Mouse (Mus musculus) kidney, embryonic 15.5 days (tissue): Measurements from ENCODE around the gene Pygo1. TPM values are rescaled to one million over a fixed set of nuclear protein-coding genes. Genes with fewer than 3 reads are reported as not detected.
A peak's percentile ranks its signal among the peaks of the same experiment; 100 is the strongest.

ENCODE experiments used
- ATAC-seq: fragments of 200-750 bp; cut with Nextera tagmentation; replicated peaks from 2 replicates; pipeline ENCODE4 v1.8.0; 2017; ENCODE audit warnings: moderate TSS enrichment; ENCODE audit not compliant: low FRiP score
- H3K27ac ChIP-seq: fragments of 300-500 bp; sonication (generic); 2 replicates; pipeline ENCODE4 v1.5.1; 2015; ENCODE audit warnings: mild to moderate bottlenecking, inconsistent platforms
- H3K27me3 ChIP-seq: fragments of 300-500 bp; sonication (generic); 2 replicates; pipeline ENCODE4 v1.6.1; 2015; ENCODE audit warnings: inconsistent platforms
- H3K36me3 ChIP-seq: fragments of 300-500 bp; sonication (generic); 2 replicates; pipeline ENCODE4 v1.6.1; 2015; ENCODE audit warnings: inconsistent platforms
- H3K4me1 ChIP-seq: fragments of 300-500 bp; sonication (generic); 2 replicates; pipeline ENCODE4 v1.6.1; 2015; ENCODE audit warnings: inconsistent platforms
- H3K4me2 ChIP-seq: fragments of 300-500 bp; sonication (generic); 2 replicates; pipeline ENCODE4 v1.6.1; 2015; ENCODE audit warnings: moderate library complexity, mild to moderate bottlenecking, inconsistent platforms
- H3K4me3 ChIP-seq: fragments of 300-500 bp; sonication (generic); replicated peaks from 2 replicates; pipeline ENCODE4 v1.5.1; 2015; ENCODE audit warnings: mild to moderate bottlenecking, inconsistent platforms
- H3K9ac ChIP-seq: fragments of 300-500 bp; sonication (generic); 2 replicates; pipeline ENCODE4 v1.6.1; 2015; ENCODE audit warnings: mild to moderate bottlenecking, inconsistent platforms
- H3K9me3 ChIP-seq: fragments of 300-500 bp; sonication (generic); replicated peaks from 2 replicates; pipeline ENCODE4 v1.6.1; 2016; ENCODE audit warnings: inconsistent platforms
- WGBS: fragments of 180-500 bp; shearing (Covaris S2); methylation state at CpG from one replicate; pipeline ENCODE4 v1.1.7; 2015; ENCODE audit warnings: mixed read lengths; 5-methylcytosine and 5-hydroxymethylcytosine counted together
- polyA plus RNA-seq: library from polyadenylated mRNA; unstranded; fragments of >200 nt; fragmentation: Nextera tagmentation; extraction: Ambion mirVana; gene quantifications from 2 replicates; pipeline ENCODE4 v1.2.1, GENCODE M21; 2015

Gene Pygo1
- polyA plus RNA-seq, 1 experiment from 2014 or later, result 5.4 TPM

GRCm38 (mm10) chr9:72974734-72975133 lies 49.3 kb downstream of the Pygo1 start:
- H3K4me2 ChIP-seq, result no peak overlapping the region
- H3K9ac ChIP-seq, result no peak overlapping the region
- no peak for ATAC-seq
- WGBS, result 95% methylated on average over 5 of the region's 5 CpGs
- H3K4me1 ChIP-seq, result no peaks in the 10 kb centered on the region
- no peak overlapping the region for H3K4me3 ChIP-seq
- H3K36me3 ChIP-seq, result no peaks in the 10 kb centered on the region
- no peaks in the 10 kb centered on the region for H3K27me3 ChIP-seq
- no peaks in the 10 kb centered on the region for H3K9me3 ChIP-seq
- H3K27ac ChIP-seq, result no peak overlapping the region

DNA sequence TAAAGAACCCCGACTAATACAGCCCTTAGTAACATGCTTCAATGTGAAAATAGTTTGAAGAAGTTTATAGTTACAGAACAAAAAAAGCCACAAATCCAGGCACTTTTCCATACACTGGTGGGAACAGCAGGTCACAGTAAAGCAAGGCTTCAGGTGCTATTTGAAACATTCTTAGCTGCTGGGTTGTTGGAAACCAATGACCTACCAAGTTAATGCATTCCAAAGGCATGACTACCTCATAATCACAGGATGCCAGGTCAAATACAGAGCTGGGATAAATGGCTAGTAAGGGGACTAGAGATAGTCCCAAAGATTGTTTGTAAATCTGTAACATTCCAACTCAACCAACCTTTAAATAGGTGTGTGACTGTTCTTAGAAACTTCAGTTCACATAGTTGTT lies 49.8 kb downstream of the Pygo1 start:
- no peaks in the 10 kb centered on the region for H3K36me3 ChIP-seq
- no peak for ATAC-seq

DNA sequence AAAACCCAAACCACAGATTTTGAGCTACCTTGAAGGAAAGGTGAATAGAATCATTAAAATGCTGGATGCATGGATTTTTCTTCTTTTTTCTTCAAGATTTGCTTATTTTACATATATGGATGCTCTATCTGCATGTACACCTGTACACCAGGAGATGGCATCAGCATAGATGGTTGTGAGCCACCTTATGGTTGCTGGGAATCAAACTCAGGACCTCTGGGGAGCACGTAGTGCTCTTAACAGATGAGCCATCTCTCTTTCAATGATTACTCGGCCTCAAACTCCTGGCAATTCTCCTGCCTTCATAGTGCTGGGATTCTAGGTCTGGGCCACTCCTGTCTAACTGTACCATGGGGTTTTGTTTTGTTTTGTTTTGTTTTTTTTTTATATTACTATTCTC lies 57.6 kb downstream of the Pygo1 start:
- Histone ChIP-seq H3K4me1 (peaks cover 16% of the 10 kb centered on the region), H3K9me3 (no peaks in the 10 kb centered on the region), H3K27ac (no peak overlapping the region), H3K4me2 (no peak overlapping the region), H3K4me3 (no peak overlapping the region), H3K27me3 (no peaks in the 10 kb centered on the region), H3K9ac (no peak overlapping the region), H3K36me3 (no peaks in the 10 kb centered on the region)
- 55% methylated on average over 2 of the region's 2 CpGs for WGBS
- ATAC-seq, result no peak

More for the DNA sequence above, 49.8 kb downstream of the Pygo1 start:
- Histone ChIP-seq H3K9me3 (no peaks in the 10 kb centered on the region), H3K27me3 (no peaks in the 10 kb centered on the region), H3K4me1 (no peaks in the 10 kb centered on the region), H3K4me2 (no peak overlapping the region), H3K4me3 (no peak overlapping the region), H3K9ac (no peak overlapping the region), H3K27ac (no peak overlapping the region)
- 88% methylated on average over 1 of the region's 1 CpGs for WGBS

DNA sequence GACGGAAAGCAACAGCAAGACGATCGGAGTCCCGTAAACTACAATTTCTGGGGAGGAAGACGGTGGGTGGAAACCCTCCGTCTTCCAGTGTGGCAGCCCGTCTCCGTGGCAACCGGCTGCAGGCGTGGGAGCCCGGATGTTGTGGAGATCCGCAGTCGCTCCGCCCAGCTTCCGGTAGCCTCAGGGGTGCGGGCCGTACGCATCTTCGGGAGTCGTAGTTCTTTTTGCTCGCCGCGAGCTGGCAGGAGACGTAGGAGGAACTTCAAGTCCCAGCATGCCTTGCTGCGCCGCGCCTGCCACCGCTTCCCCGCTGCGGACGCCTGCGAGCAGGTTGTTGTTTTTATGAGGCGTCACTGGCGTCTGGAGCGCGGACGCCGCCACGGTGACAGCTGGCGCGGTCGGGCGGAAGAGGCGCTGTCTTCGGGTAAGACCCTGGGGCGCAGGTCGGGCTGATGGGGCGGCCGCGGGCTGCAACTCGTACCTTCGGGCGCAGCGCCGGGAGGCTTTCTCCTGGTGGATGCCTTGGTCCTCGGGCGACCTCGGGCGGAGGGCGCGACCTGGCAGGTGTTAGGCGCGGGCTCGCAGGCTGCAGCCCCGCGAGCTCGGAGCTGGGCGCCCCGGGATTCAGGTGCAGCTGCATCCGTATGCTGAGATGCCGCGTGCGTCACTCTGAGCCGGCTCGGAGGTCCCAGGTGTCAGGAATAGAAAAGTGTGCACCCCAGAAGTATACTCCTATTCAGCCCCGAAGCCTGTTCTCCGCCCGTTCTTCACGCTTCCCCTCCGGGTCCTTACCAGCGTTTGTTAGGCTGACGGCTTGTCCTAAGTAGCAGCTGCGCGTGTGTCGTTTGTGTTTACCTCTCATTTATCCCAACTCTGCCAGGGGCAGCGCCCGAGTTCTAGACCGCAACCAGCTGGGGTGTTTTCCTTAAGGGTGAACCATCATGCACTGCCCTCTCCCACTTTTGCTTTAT lies 60.1 kb downstream of the Pygo1 start, which contains the start of the genes Ccpg1os and Ccpg1:
Gene Ccpg1os, minus strand, starts transcription at position 133 of the 971 bp plus-strand sequence.
Gene Ccpg1, plus strand, starts transcription at position 180 of the 971 bp plus-strand sequence.
- peaks cover 16% of the 10 kb centered on the region for H3K4me1 ChIP-seq
- peak within 1 kb of the TSS; percentile 69 for H3K9ac ChIP-seq
- peak within 1 kb of the TSS; percentile 76 for H3K4me3 ChIP-seq
- H3K9me3 ChIP-seq, result no peaks in the 10 kb centered on the region
- peak; percentile 100 for ATAC-seq
- H3K36me3 ChIP-seq, result no peaks in the 10 kb centered on the region
- WGBS, result under 1% methylated on average over 88 of the region's 88 CpGs
- H3K27ac ChIP-seq, result peak within 1 kb of the TSS; percentile 67
- H3K4me2 ChIP-seq, result peak within 1 kb of the TSS; percentile 91
- no peaks in the 10 kb centered on the region for H3K27me3 ChIP-seq

- WGBS, result 74% methylated on average over 3 of the region's 3 CpGs
These were observed 62.3 kb downstream of the Pygo1 start for GRCm38 (mm10) chr9:72987703-72988102.

DNA sequence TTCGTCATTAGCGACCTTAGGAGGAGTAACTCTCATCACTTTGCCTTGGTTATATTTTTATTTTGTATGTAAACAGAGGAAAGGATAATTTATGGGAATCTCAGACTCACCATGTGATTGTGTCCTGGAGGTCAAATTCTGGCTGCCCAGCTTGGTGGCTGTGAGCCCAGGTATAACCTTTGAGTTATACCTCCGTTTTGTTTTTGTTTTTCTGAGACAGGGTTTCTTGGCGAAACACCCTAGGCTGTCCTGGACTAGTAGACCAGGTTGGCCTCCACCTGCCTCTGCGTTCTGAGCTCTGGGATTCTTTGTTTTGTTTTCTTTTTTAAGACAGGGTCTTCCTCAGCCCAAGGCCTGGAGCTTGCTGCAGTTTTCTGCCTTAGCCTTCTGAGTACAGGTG lies 63.3 kb downstream of the Pygo1 start:
- H3K9ac ChIP-seq, result no peak overlapping the region
- WGBS, result 76% methylated on average over 5 of the region's 5 CpGs

More at GRCm38 (mm10) chr9:72987703-72988102, 62.3 kb downstream of the Pygo1 start:
- H3K9ac ChIP-seq, result no peak overlapping the region
- H3K27me3 ChIP-seq, result no peaks in the 10 kb centered on the region
- no peak for ATAC-seq
- peaks cover 16% of the 10 kb centered on the region for H3K4me1 ChIP-seq
- no peaks in the 10 kb centered on the region for H3K9me3 ChIP-seq
- no peak overlapping the region for H3K4me2 ChIP-seq
- H3K36me3 ChIP-seq, result no peaks in the 10 kb centered on the region
- H3K4me3 ChIP-seq, result no peak overlapping the region
- H3K27ac ChIP-seq, result no peak overlapping the region

DNA sequence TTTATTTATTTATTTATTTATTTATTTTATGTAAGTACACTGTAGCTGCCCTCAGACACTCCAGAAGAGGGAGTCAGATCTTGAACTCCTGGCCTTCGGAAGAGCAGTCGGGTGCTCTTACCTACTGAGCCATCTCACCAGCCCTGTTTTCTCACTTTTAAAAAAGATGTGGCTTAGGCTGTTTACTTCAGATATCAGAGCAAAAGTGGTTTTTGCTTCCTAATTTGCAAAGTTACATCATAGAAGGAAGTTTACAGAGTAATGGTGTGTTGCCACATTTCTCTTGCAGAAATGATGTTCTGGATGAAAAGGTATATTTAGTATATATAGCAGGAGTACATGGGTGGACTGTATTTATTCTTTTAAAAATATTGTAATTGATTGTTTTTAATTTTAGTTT lies 66.0 kb downstream of the Pygo1 start:
- no peak overlapping the region for H3K4me3 ChIP-seq
- no peaks in the 10 kb centered on the region for H3K9me3 ChIP-seq
- H3K36me3 ChIP-seq, result no peaks in the 10 kb centered on the region
- no peak overlapping the region for H3K4me2 ChIP-seq
- ATAC-seq, result no peak
- peaks cover 2% of the 10 kb centered on the region; the same call in 1 of the 2 replicates for H3K4me1 ChIP-seq
- H3K27me3 ChIP-seq, result no peaks in the 10 kb centered on the region
- H3K27ac ChIP-seq, result no peak overlapping the region
- H3K9ac ChIP-seq, result no peak overlapping the region
- 96% methylated on average over 2 of the region's 2 CpGs for WGBS

More for the DNA sequence above, 63.3 kb downstream of the Pygo1 start:
- Histone ChIP-seq H3K4me3 (no peak overlapping the region), H3K27me3 (no peaks in the 10 kb centered on the region), H3K4me2 (no peak overlapping the region), H3K36me3 (no peaks in the 10 kb centered on the region), H3K4me1 (peaks cover 16% of the 10 kb centered on the region), H3K27ac (no peak overlapping the region), H3K9me3 (no peaks in the 10 kb centered on the region)
- no peak for ATAC-seq

DNA sequence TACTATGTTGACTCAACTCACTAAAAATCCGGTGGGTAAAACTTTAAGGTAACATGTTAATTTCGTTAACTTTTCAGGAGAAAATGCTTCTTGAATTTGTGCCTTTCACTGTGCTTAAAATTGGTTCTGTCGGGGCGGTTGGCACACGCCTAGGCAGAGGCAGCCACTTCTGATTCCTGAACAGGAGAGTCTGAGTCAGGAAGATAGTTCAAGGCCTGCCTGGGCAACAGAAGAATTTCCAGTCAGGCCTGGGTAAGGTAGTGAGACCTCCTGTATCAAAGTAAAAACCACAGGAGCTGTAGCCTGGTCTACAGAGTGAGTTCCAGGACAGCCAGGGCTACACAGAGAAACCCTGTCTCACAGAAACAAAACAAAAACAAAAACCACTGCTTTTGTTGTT lies 67.1 kb downstream of the Pygo1 start:
- no peaks in the 10 kb centered on the region for H3K4me1 ChIP-seq
- no peaks in the 10 kb centered on the region for H3K27me3 ChIP-seq
- no peak for ATAC-seq
- H3K4me3 ChIP-seq, result no peak overlapping the region
- H3K36me3 ChIP-seq, result no peaks in the 10 kb centered on the region
- H3K9ac ChIP-seq, result no peak overlapping the region
- H3K27ac ChIP-seq, result no peak overlapping the region
- H3K9me3 ChIP-seq, result no peaks in the 10 kb centered on the region
- WGBS, result 92% methylated on average over 5 of the region's 5 CpGs
- no peak overlapping the region for H3K4me2 ChIP-seq

- H3K27me3 ChIP-seq, result no peaks in the 10 kb centered on the region
- H3K9ac ChIP-seq, result no peak overlapping the region
These were observed 70.7 kb downstream of the Pygo1 start for GRCm38 (mm10) chr9:72996167-72996566.

GRCm38 (mm10) chr9:72996806-72997205 lies 71.4 kb downstream of the Pygo1 start:
- ATAC-seq, result no peak
- Histone ChIP-seq H3K9ac (no peak overlapping the region), H3K27ac (no peak overlapping the region), H3K4me2 (no peak overlapping the region), H3K4me1 (no peaks in the 10 kb centered on the region), H3K27me3 (no peaks in the 10 kb centered on the region), H3K36me3 (peaks cover 2% of the 10 kb centered on the region; the same call in 1 of the 2 replicates), H3K4me3 (no peak overlapping the region), H3K9me3 (no peaks in the 10 kb centered on the region)
- WGBS, result 67% methylated on average over 7 of the region's 7 CpGs

More at GRCm38 (mm10) chr9:72996167-72996566, 70.7 kb downstream of the Pygo1 start:
- H3K36me3 ChIP-seq, result no peaks in the 10 kb centered on the region
- H3K4me1 ChIP-seq, result no peaks in the 10 kb centered on the region
- no peak overlapping the region for H3K4me3 ChIP-seq
- no peak overlapping the region for H3K4me2 ChIP-seq
- no peaks in the 10 kb centered on the region for H3K9me3 ChIP-seq
- H3K27ac ChIP-seq, result no peak overlapping the region
- no peak for ATAC-seq

DNA sequence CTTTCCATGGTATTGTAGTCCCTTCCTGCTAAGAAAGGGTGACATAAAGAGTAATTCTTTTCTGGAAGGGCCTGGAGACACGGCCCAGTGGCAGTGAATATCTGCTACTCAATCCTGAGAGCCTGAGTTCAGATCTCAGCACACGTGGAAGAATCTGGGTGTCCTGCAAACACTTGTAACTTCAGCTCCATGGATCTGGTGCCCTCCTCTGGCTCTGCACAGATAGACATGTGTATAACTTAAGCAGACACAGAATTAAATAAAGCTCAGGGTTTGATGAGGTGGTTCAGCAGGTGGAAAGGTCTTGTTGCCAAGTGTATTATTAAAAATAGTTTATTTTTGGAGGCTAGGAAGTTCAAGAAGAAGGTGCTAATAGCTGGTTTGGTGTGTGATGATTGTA lies 75.0 kb downstream of the Pygo1 start:
- no peak for ATAC-seq
- Histone ChIP-seq H3K27me3 (no peaks in the 10 kb centered on the region), H3K4me2 (no peak overlapping the region), H3K9ac (no peak overlapping the region), H3K4me1 (no peaks in the 10 kb centered on the region), H3K4me3 (no peak overlapping the region), H3K9me3 (no peaks in the 10 kb centered on the region), H3K27ac (no peak overlapping the region), H3K36me3 (peaks cover 9% of the 10 kb centered on the region)
- 71% methylated on average over 2 of the region's 2 CpGs for WGBS

DNA sequence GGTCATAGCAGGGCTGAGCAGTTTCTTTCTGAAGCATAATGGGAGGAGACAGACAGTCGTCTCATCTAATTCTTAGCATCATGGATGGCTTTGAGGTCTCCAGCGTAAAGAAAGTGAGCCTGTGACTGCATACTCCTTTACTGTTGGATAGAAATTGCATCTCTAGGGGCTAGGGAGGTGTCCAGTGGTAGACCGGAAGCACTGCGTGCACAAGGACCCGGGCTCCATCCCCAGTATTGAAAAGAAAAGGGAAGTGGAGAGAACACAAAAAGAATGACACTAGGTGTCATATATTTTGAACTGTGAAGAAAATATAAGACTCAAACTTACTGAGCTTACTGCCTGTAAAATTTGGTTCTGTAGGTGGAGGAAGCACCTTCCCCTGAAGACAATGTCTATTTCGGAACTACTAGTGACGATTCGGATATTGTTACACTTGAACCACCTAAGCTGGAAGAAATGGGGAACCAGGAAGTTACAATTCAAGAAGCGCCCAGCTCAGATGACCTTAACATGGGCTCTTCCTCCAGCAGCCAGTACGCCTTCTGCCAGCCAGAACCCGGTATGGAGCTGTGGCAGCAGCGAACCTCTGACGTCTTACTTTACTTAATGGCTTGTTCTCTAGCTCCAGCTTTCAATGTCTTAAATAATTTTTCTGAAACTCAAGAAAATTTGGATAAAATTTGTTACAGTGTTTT lies 76.0 kb downstream of the Pygo1 start:
- no peak overlapping the region for H3K9ac ChIP-seq
- H3K36me3 ChIP-seq, result peaks cover 17% of the 10 kb centered on the region
- 87% methylated on average over 13 of the region's 13 CpGs for WGBS
- H3K4me3 ChIP-seq, result no peak overlapping the region
- H3K4me2 ChIP-seq, result no peak overlapping the region
- no peaks in the 10 kb centered on the region for H3K27me3 ChIP-seq
- no peak for ATAC-seq
- no peak overlapping the region for H3K27ac ChIP-seq
- no peaks in the 10 kb centered on the region for H3K4me1 ChIP-seq
- no peaks in the 10 kb centered on the region for H3K9me3 ChIP-seq
